ENCODE assay signal across 22 mouse cellular contexts in genomic region chr3:51810731-51811130, GRCm38 (mm10).
DNase-seq lines count a peak whose midpoint lies in the region; ATAC-seq and TF ChIP-seq lines count a peak whose summit lies in the region.
"Had no signal": no experiment of that assay in that cellular context is flagged by ENCODE, and none has a peak within 500 bp of the region (broad histone marks: within the 10 kb centered on the region; RNA-seq: fewer than 3 reads in every experiment).

No protein-coding gene starts in this region.

- DNase-seq in embryonic facial prominence, embryonic 11.5 days (ENCODE audit: low spot score) = no peak
- no peak for DNase-seq in embryonic facial prominence, embryonic 10.5 days (ENCODE audit: low spot score)
- DNase-seq in stomach, postnatal 0 days (ENCODE audit: low spot score) = peak; percentile 52
- DNase-seq in ovary, postnatal 10 days (ENCODE audit: low spot score) = no peak
- no peak for DNase-seq in spleen, adult 12 weeks (ENCODE audit: low spot score)
- DNase-seq: adrenal gland, postnatal 10 days; cerebellum, adult 11 months; cerebellum, postnatal 10 days; gastrocnemius, postnatal 36 days; kidney, adult 11 months; spleen, adult 18-20 months; thymus, adult 18-20 months; thymus, postnatal 4 days had no signal

- H3K4me1 ChIP-seq in embryonic facial prominence, embryonic 11.5 days (ENCODE audit: control insufficient read depth, insufficient read depth, low read length) = no peaks in the 10 kb centered on the region
- peaks cover 26% of the 10 kb centered on the region for H3K4me1 ChIP-seq in embryonic facial prominence, embryonic 10.5 days
- H3K4me1 ChIP-seq in liver, embryonic 16.5 days (ENCODE audit: control insufficient read depth, low read depth, low read length) = peaks cover 8% of the 10 kb centered on the region
- peaks cover 44% of the 10 kb centered on the region for H3K4me1 ChIP-seq in liver, embryonic 12.5 days
- no peaks in the 10 kb centered on the region for H3K4me1 ChIP-seq in intestine, postnatal 0 days (replicated peaks; ENCODE audit: control insufficient read depth, insufficient read depth, low read length)
- H3K4me1 ChIP-seq in stomach, postnatal 0 days (replicated peaks; ENCODE audit: control insufficient read depth, insufficient read depth) = no peaks in the 10 kb centered on the region

- H3K4me2 ChIP-seq in embryonic facial prominence, embryonic 11.5 days (ENCODE audit: low read depth, low read length) = no peak overlapping the region
- H3K4me2 ChIP-seq in liver, embryonic 16.5 days (ENCODE audit: low read depth, low read length) = no peak overlapping the region
- H3K4me2 ChIP-seq in liver, embryonic 12.5 days = no peak overlapping the region
- no peak overlapping the region for H3K4me2 ChIP-seq in intestine, postnatal 0 days (replicated peaks; ENCODE audit: low read depth)
- H3K4me2 ChIP-seq in stomach, postnatal 0 days (replicated peaks; ENCODE audit: low read depth) = no peak overlapping the region
- H3K4me2 ChIP-seq: forebrain, embryonic 13.5 days; hindbrain, embryonic 12.5 days had no signal

- no peak for TF ChIP-seq EP300 in stomach, postnatal 0 days (optimal IDR thresholded peaks at IDR 0.05)

- H3K4me3 ChIP-seq in embryonic facial prominence, embryonic 11.5 days (ENCODE audit: low read depth, low read length) = no peak overlapping the region
- no peak overlapping the region for H3K4me3 ChIP-seq in embryonic facial prominence, embryonic 10.5 days
- H3K4me3 ChIP-seq in liver, embryonic 16.5 days (ENCODE audit: low read depth, low read length) = no peak overlapping the region
- H3K4me3 ChIP-seq in liver, embryonic 12.5 days = no peak overlapping the region
- no peak overlapping the region for H3K4me3 ChIP-seq in intestine, postnatal 0 days (ENCODE audit: low read depth, low read length)
- H3K4me3 ChIP-seq in stomach, postnatal 0 days (ENCODE audit: low read depth, low read length) = no peak overlapping the region
- H3K4me3 ChIP-seq: forebrain, embryonic 13.5 days; hindbrain, embryonic 12.5 days; layer of hippocampus, adult 2 months had no signal

- no peaks in the 10 kb centered on the region for H3K9me3 ChIP-seq in embryonic facial prominence, embryonic 11.5 days (replicated peaks; ENCODE audit: control insufficient read depth, low read length)
- H3K9me3 ChIP-seq in embryonic facial prominence, embryonic 10.5 days = no peaks in the 10 kb centered on the region
- H3K9me3 ChIP-seq in liver, embryonic 16.5 days (replicated peaks; ENCODE audit: control insufficient read depth, low read length) = no peaks in the 10 kb centered on the region
- no peaks in the 10 kb centered on the region for H3K9me3 ChIP-seq in liver, embryonic 12.5 days (replicated peaks)
- H3K9me3 ChIP-seq in intestine, postnatal 0 days (ENCODE audit: control insufficient read depth) = no peaks in the 10 kb centered on the region
- H3K9me3 ChIP-seq in stomach, postnatal 0 days (ENCODE audit: control insufficient read depth, low read length) = no peaks in the 10 kb centered on the region
- H3K9me3 ChIP-seq: forebrain, embryonic 13.5 days; G1E; hindbrain, embryonic 12.5 days had no signal

- H3K27me3 ChIP-seq in embryonic facial prominence, embryonic 11.5 days (ENCODE audit: control insufficient read depth, insufficient read depth, low read length) = no peaks in the 10 kb centered on the region
- H3K27me3 ChIP-seq in embryonic facial prominence, embryonic 10.5 days (replicated peaks; ENCODE audit: low read depth, poor library complexity, severe bottlenecking) = 0 out of 2 replicates have a peak, but pooled peaks cover 14% of the 10 kb centered on the region
- H3K27me3 ChIP-seq in liver, embryonic 16.5 days (ENCODE audit: control insufficient read depth, insufficient read depth, low read depth, low read length) = no peaks in the 10 kb centered on the region
- H3K27me3 ChIP-seq in liver, embryonic 12.5 days (replicated peaks) = no peaks in the 10 kb centered on the region
- H3K27me3 ChIP-seq in intestine, postnatal 0 days (replicated peaks; ENCODE audit: control insufficient read depth, insufficient read depth, low read length) = no peaks in the 10 kb centered on the region
- H3K27me3 ChIP-seq in stomach, postnatal 0 days (ENCODE audit: control insufficient read depth, insufficient read depth, low read length) = no peaks in the 10 kb centered on the region
- H3K27me3 ChIP-seq: forebrain, embryonic 13.5 days had no signal

- H3K9ac ChIP-seq in embryonic facial prominence, embryonic 11.5 days (replicated peaks; ENCODE audit: low read length) = no peak overlapping the region
- no peak overlapping the region for H3K9ac ChIP-seq in liver, embryonic 16.5 days (ENCODE audit: low read depth, low read length)
- no peak overlapping the region for H3K9ac ChIP-seq in liver, embryonic 12.5 days
- no peak overlapping the region for H3K9ac ChIP-seq in intestine, postnatal 0 days (ENCODE audit: low read depth, low read length)
- H3K9ac ChIP-seq in stomach, postnatal 0 days (ENCODE audit: low read length) = no peak overlapping the region
- H3K9ac ChIP-seq: forebrain, embryonic 13.5 days; hindbrain, embryonic 12.5 days had no signal

- 74% methylated on average over 7 of the region's 7 CpGs for WGBS in embryonic facial prominence, embryonic 11.5 days
- WGBS in embryonic facial prominence, embryonic 10.5 days = 72% methylated on average over 7 of the region's 7 CpGs
- WGBS in liver, embryonic 16.5 days (ENCODE audit: insufficient replicate concordance) = 70% methylated on average over 7 of the region's 7 CpGs
- 75% methylated on average over 7 of the region's 7 CpGs for WGBS in liver, embryonic 12.5 days (ENCODE audit: insufficient replicate concordance)
- WGBS in intestine, postnatal 0 days = 43% methylated on average over 7 of the region's 7 CpGs
- 69% methylated on average over 7 of the region's 7 CpGs for WGBS in stomach, postnatal 0 days

- TF ChIP-seq CTCF in intestine, postnatal 0 days (IDR thresholded peaks at IDR 0.05; ENCODE audit: low read depth) = no peak
- TF ChIP-seq CTCF in stomach, postnatal 0 days (IDR thresholded peaks at IDR 0.05; ENCODE audit: low read depth) = no peak

- ATAC-seq in embryonic facial prominence, embryonic 11.5 days (replicated peaks; ENCODE audit: insufficient number of reproducible peaks, low FRiP score, low TSS enrichment, low read depth) = 0 out of 2 replicates have a peak, but pooled peaks have one; percentile 26
- peak; percentile 30; the same call in 1 of the 2 replicates for ATAC-seq in liver, embryonic 16.5 days (ENCODE audit: low read depth)
- ATAC-seq in liver, embryonic 12.5 days = no peak
- 0 out of 2 replicates have a peak, but pooled peaks have one; percentile 22 for ATAC-seq in intestine, postnatal 0 days
- ATAC-seq in stomach, postnatal 0 days (ENCODE audit: low FRiP score, low TSS enrichment) = no peak
- ATAC-seq: activated CD4-positive, CD25-positive, alpha-beta regulatory T cell, adult 4 months; forebrain, embryonic 13.5 days had no signal

- H3K36me3 ChIP-seq in embryonic facial prominence, embryonic 11.5 days (replicated peaks; ENCODE audit: control insufficient read depth, insufficient read depth, low read depth, low read length) = no peaks in the 10 kb centered on the region
- H3K36me3 ChIP-seq in embryonic facial prominence, embryonic 10.5 days (replicated peaks) = no peaks in the 10 kb centered on the region
- H3K36me3 ChIP-seq in liver, embryonic 16.5 days (ENCODE audit: control insufficient read depth, insufficient read depth) = no peaks in the 10 kb centered on the region
- H3K36me3 ChIP-seq in liver, embryonic 12.5 days = no peaks in the 10 kb centered on the region
- H3K36me3 ChIP-seq in intestine, postnatal 0 days (ENCODE audit: control insufficient read depth, insufficient read depth) = no peaks in the 10 kb centered on the region; the same call in 1 of the 2 replicates
- H3K36me3 ChIP-seq in stomach, postnatal 0 days (ENCODE audit: control insufficient read depth, insufficient read depth, low read length) = no peaks in the 10 kb centered on the region
- H3K36me3 ChIP-seq: G1E; hindbrain, embryonic 12.5 days had no signal

- H3K27ac ChIP-seq in embryonic facial prominence, embryonic 11.5 days (replicated peaks; ENCODE audit: low read depth, low read length) = no peak overlapping the region
- no peak overlapping the region for H3K27ac ChIP-seq in embryonic facial prominence, embryonic 10.5 days (replicated peaks)
- H3K27ac ChIP-seq in liver, embryonic 16.5 days (ENCODE audit: low read length) = no peak overlapping the region
- no peak overlapping the region for H3K27ac ChIP-seq in liver, embryonic 12.5 days
- H3K27ac ChIP-seq in intestine, postnatal 0 days (ENCODE audit: low read depth, low read length) = no peak overlapping the region
- no peak overlapping the region for H3K27ac ChIP-seq in stomach, postnatal 0 days (replicated peaks)
- H3K27ac ChIP-seq: kidney, postnatal 0 days had no signal

Comparison
In these comparisons a context has a peak if more than half of its experiments do, and no peak if none do; other contexts are left out.
1. ATAC-seq: peak in embryonic facial prominence, embryonic 11.5 days (single experiment), liver, embryonic 16.5 days (single experiment) and intestine, postnatal 0 days (single experiment); none in liver, embryonic 12.5 days (single experiment) and stomach, postnatal 0 days (single experiment).